Mouse (Mus musculus) E14TG2a.4 (cell line): ENCODE data around the gene Evi2a.

Source experiments
- CTCF ChIP-seq: conservative IDR thresholded peaks from 2 replicates; pipeline ENCODE4 v1.5.1; 2014; ENCODE audit warnings: low read length
- NANOG ChIP-seq: IDR thresholded peaks from 2 replicates; pipeline ENCODE4 v1.6.1; 2014; ENCODE audit warnings: borderline replicate concordance, low read length, mixed read lengths

- TF ChIP-seq CTCF (no peak), NANOG (no peak)
Observed at GRCm38 (mm10) chr11:79522944-79523343, 7.5 kb downstream of the Evi2a start.
